In the genomic region with DNA sequence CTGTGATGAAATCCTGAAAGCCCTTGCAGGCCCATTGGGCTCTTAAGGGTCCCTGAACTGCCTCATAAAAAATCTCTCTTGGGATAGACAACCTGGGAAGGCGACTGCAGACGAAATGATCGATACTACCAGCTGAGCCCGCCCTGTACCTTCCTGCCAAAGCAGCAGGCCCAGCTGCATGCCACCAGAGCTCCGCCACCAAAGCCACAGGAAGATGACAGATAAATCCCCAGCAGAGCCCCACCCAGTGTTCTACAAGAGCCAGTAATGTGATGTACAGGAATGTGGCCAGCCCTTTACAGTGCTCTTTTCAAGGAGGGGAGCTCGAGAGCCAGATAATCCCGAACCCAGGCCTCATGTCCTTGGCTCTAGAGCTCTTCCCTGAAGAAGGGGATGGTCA, we compare ENCODE assay signal across 15 mouse cellular contexts.
DNase-seq lines count a peak whose midpoint lies in the region; ATAC-seq and TF ChIP-seq lines count a peak whose summit lies in the region.
"Had no signal": no experiment of that assay in that cellular context is flagged by ENCODE, and none has a peak within 500 bp of the region (broad histone marks: within the 10 kb centered on the region; RNA-seq: fewer than 3 reads in every experiment).

No protein-coding gene starts in this region.

- H3K4me1 ChIP-seq in heart, postnatal 0 days (ENCODE audit: control insufficient read depth, insufficient read depth): peaks cover 20% of the 10 kb centered on the region; the same call in 1 of the 2 replicates
- H3K4me1 ChIP-seq in thymus, adult 2 months (replicated peaks; ENCODE audit: control insufficient read depth, insufficient read depth, low read length): peaks cover 18% of the 10 kb centered on the region
- H3K4me1 ChIP-seq in midbrain, embryonic 11.5 days (ENCODE audit: control insufficient read depth, insufficient read depth, low read length): no peaks in the 10 kb centered on the region
- H3K4me1 ChIP-seq: midbrain, embryonic 10.5 days had no signal

- no peak overlapping the region for H3K9ac ChIP-seq in heart, postnatal 0 days (replicated peaks; ENCODE audit: low read depth, low read length)
- H3K9ac ChIP-seq in midbrain, embryonic 11.5 days (ENCODE audit: low read length): no peak overlapping the region
- H3K9ac ChIP-seq: embryonic facial prominence, embryonic 12.5 days; forebrain, embryonic 13.5 days had no signal

- H3K4me3 ChIP-seq in heart, postnatal 0 days (ENCODE audit: low read depth, low read length): no peak overlapping the region
- H3K4me3 ChIP-seq in thymus, adult 2 months (ENCODE audit: control insufficient read depth, insufficient read depth, low read length): no peak overlapping the region
- no peak overlapping the region for H3K4me3 ChIP-seq in midbrain, embryonic 11.5 days (ENCODE audit: low read depth, low read length)
- H3K4me3 ChIP-seq: embryonic facial prominence, embryonic 12.5 days; forebrain, embryonic 13.5 days; midbrain, embryonic 10.5 days had no signal

- no peak for TF ChIP-seq POLR2A in thymus, adult 2 months (IDR thresholded peaks at IDR 0.05; ENCODE audit: control insufficient read depth, extremely low read depth, insufficient read depth, low read length, poor library complexity)

- WGBS in heart, postnatal 0 days: 38% methylated on average over 7 of the region's 7 CpGs
- 2% methylated on average over 7 of the region's 7 CpGs for WGBS in thymus, adult 2 months
- 88% methylated on average over 7 of the region's 7 CpGs for WGBS in midbrain, embryonic 11.5 days

- peak; percentile 58 for ATAC-seq in heart, postnatal 0 days (ENCODE audit: insufficient read depth, low read depth)
- ATAC-seq in hematopoietic stem cell, adult 5-6 weeks (replicated peaks in 1 of 2; ENCODE audit: insufficient read depth in 1 of 2, low FRiP score in 2 of 2, low TSS enrichment in 1 of 2, low read depth in 1 of 2, poor library complexity in 2 of 2, severe bottlenecking in 2 of 2): peak; percentile 76 to 84
- no peak for ATAC-seq in midbrain, embryonic 11.5 days (ENCODE audit: low FRiP score)
- ATAC-seq: forebrain, embryonic 13.5 days; hindbrain, embryonic 16.5 days had no signal

- no peaks in the 10 kb centered on the region for H3K36me3 ChIP-seq in heart, postnatal 0 days (replicated peaks; ENCODE audit: control insufficient read depth, insufficient read depth, low read length)
- no peaks in the 10 kb centered on the region for H3K36me3 ChIP-seq in thymus, adult 2 months (ENCODE audit: control insufficient read depth, insufficient read depth, low read length)
- no peaks in the 10 kb centered on the region for H3K36me3 ChIP-seq in midbrain, embryonic 11.5 days (ENCODE audit: control insufficient read depth, insufficient read depth, low read length)
- H3K36me3 ChIP-seq: embryonic facial prominence, embryonic 12.5 days; midbrain, embryonic 10.5 days had no signal

- H3K27me3 ChIP-seq in heart, postnatal 0 days (ENCODE audit: control insufficient read depth, insufficient read depth, low read length): 0 out of 2 replicates have a peak, but pooled peaks cover 5% of the 10 kb centered on the region
- no peaks in the 10 kb centered on the region for H3K27me3 ChIP-seq in thymus, adult 2 months (ENCODE audit: control insufficient read depth, insufficient read depth, low read length)
- peaks cover 3% of the 10 kb centered on the region; the same call in 1 of the 2 replicates for H3K27me3 ChIP-seq in midbrain, embryonic 11.5 days (ENCODE audit: control insufficient read depth, insufficient read depth, low read length)
- H3K27me3 ChIP-seq: forebrain, embryonic 13.5 days had no signal

- H3K27ac ChIP-seq in heart, postnatal 0 days (ENCODE audit: low read depth): peak overlapping the region; percentile 43
- H3K27ac ChIP-seq in thymus, adult 2 months (ENCODE audit: control insufficient read depth, insufficient read depth, low read length): no peak overlapping the region
- no peak overlapping the region for H3K27ac ChIP-seq in midbrain, embryonic 11.5 days (ENCODE audit: low read depth, low read length)
- H3K27ac ChIP-seq: embryonic facial prominence, embryonic 12.5 days; forebrain, embryonic 13.5 days; midbrain, embryonic 10.5 days had no signal

- H3K9me3 ChIP-seq in heart, postnatal 0 days (replicated peaks; ENCODE audit: control insufficient read depth, low read length): no peaks in the 10 kb centered on the region
- H3K9me3 ChIP-seq in midbrain, embryonic 11.5 days (ENCODE audit: control insufficient read depth, low read length): no peaks in the 10 kb centered on the region
- H3K9me3 ChIP-seq: embryonic facial prominence, embryonic 12.5 days; forebrain, embryonic 13.5 days; midbrain, embryonic 10.5 days had no signal

- no peak for TF ChIP-seq CTCF in heart, postnatal 0 days (IDR thresholded peaks at IDR 0.05; ENCODE audit: low read depth)
- no peak for TF ChIP-seq CTCF in thymus, adult 2 months (IDR thresholded peaks at IDR 0.05; ENCODE audit: borderline replicate concordance, control insufficient read depth, extremely low read depth, insufficient read depth, low read length, poor library complexity)

- H3K4me2 ChIP-seq in heart, postnatal 0 days (ENCODE audit: low read depth, low read length): no peak overlapping the region
- H3K4me2 ChIP-seq in midbrain, embryonic 11.5 days: no peak overlapping the region
- H3K4me2 ChIP-seq: embryonic facial prominence, embryonic 12.5 days; forebrain, embryonic 13.5 days had no signal

- no peak for DNase-seq in heart, postnatal 0 days (ENCODE audit: low spot score)
- no peak for DNase-seq in heart, adult 11 months
- DNase-seq in CD8-positive naive resting alpha-beta T cell, adult 2 months (ENCODE audit: low read depth in 2 of 2, low spot score in 2 of 2): peak; percentile 44 to 48
- peak; percentile 59 for DNase-seq in thymus, adult 2 months
- DNase-seq in midbrain, embryonic 11.5 days (ENCODE audit: low spot score, missing footprints): no peak
- no peak for DNase-seq in right cerebral cortex, postnatal 14 days
- DNase-seq in adrenal gland, postnatal 36 days: no peak
- DNase-seq: cerebellum, adult 9-10 months; layer of hippocampus, adult 9-11 months; retina, postnatal 1 day had no signal

- TF ChIP-seq EP300 in heart, postnatal 0 days (IDR thresholded peaks at IDR 0.05; ENCODE audit: low read depth): no peak

Comparison
In these comparisons a context has a peak if more than half of its experiments do, and no peak if none do; other contexts are left out.
1. DNase-seq: peak in CD8-positive naive resting alpha-beta T cell, adult 2 months (2 of 2) and thymus, adult 2 months (single experiment); none in heart, postnatal 0 days (single experiment), heart, adult 11 months (single experiment), midbrain, embryonic 11.5 days (single experiment), right cerebral cortex, postnatal 14 days (single experiment) and adrenal gland, postnatal 36 days (0 of 2).